13 mouse cellular contexts compared by ENCODE assay signal in the genomic region with DNA sequence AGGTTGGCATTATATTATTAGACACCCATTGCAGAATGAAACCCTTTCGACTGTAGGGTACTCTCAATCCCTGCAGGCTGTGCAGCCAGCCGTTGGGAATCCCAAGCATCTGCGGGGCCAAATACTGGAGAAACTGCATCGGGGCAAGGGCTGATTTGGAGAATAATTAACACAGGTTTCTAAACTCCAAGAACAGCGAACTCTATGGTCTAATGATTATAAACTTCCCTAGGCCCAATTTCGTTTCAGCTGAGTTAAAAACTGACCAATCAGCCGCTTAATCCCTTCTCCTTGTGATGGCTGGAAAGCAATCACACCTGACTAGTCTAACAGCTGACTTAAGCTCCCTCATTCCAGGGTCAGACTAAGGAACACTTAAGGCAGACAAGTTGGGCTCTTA. TPM values are rescaled to one million over a fixed set of nuclear protein-coding genes. Genes with fewer than 3 reads are reported as not detected.
DNase-seq lines count a peak whose midpoint lies in the region; ATAC-seq and TF ChIP-seq lines count a peak whose summit lies in the region.
"Had no signal": no experiment of that assay in that cellular context is flagged by ENCODE, and none has a peak within 500 bp of the region (broad histone marks: within the 10 kb centered on the region; RNA-seq: fewer than 3 reads in every experiment).

No protein-coding gene starts in this region.

- H3K4me1 ChIP-seq in heart, embryonic 16.5 days (ENCODE audit: control insufficient read depth, insufficient read depth, low read length): peaks cover 45% of the 10 kb centered on the region
- peaks cover 41% of the 10 kb centered on the region for H3K4me1 ChIP-seq in embryonic facial prominence, embryonic 13.5 days
- H3K4me1 ChIP-seq in kidney, embryonic 14.5 days (ENCODE audit: control insufficient read depth, insufficient read depth, low read length): peaks cover 38% of the 10 kb centered on the region
- H3K4me1 ChIP-seq in limb, embryonic 14.5 days (ENCODE audit: control insufficient read depth, insufficient read depth, low read length): peaks cover 7% of the 10 kb centered on the region
- no peaks in the 10 kb centered on the region for H3K4me1 ChIP-seq in thymus, adult 2 months (replicated peaks; ENCODE audit: control insufficient read depth, insufficient read depth, low read length)

- DNase-seq in heart, adult 11 months: no peak
- no peak for DNase-seq in limb, embryonic 14.5 days (ENCODE audit: low spot score)
- DNase-seq in thymus, adult 2 months: no peak
- no peak for DNase-seq in cerebellum, postnatal 10 days
- DNase-seq: cerebellum, adult 2 months; heart, adult 2 months had no signal

- peak overlapping the region; percentile 85; the same call in 1 of the 2 replicates for H3K9ac ChIP-seq in heart, embryonic 16.5 days (ENCODE audit: low read length)
- H3K9ac ChIP-seq in embryonic facial prominence, embryonic 13.5 days: 0 out of 2 replicates have a peak overlapping the region, but pooled peaks have one; percentile 84
- H3K9ac ChIP-seq in kidney, embryonic 14.5 days (ENCODE audit: low read depth, low read length): no peak overlapping the region
- no peak overlapping the region for H3K9ac ChIP-seq in limb, embryonic 14.5 days (ENCODE audit: low read depth, low read length, severe bottlenecking)
- H3K9ac ChIP-seq: embryonic facial prominence, embryonic 15.5 days; midbrain, embryonic 15.5 days had no signal

- no peak for TF ChIP-seq CTCF in thymus, adult 2 months (IDR thresholded peaks at IDR 0.05; ENCODE audit: borderline replicate concordance, control insufficient read depth, extremely low read depth, insufficient read depth, low read length, poor library complexity)

- WGBS in heart, embryonic 16.5 days: 50% methylated on average over 7 of the region's 7 CpGs
- WGBS in embryonic facial prominence, embryonic 13.5 days: 30% methylated on average over 7 of the region's 7 CpGs
- WGBS in kidney, embryonic 14.5 days: 27% methylated on average over 7 of the region's 7 CpGs
- 34% methylated on average over 7 of the region's 7 CpGs for WGBS in limb, embryonic 14.5 days
- WGBS in thymus, adult 2 months: 65% methylated on average over 7 of the region's 7 CpGs

- H3K4me2 ChIP-seq in heart, embryonic 16.5 days (ENCODE audit: low read depth, low read length): peak overlapping the region; percentile 77
- H3K4me2 ChIP-seq in embryonic facial prominence, embryonic 13.5 days: peak overlapping the region; percentile 85
- H3K4me2 ChIP-seq in kidney, embryonic 14.5 days (replicated peaks; ENCODE audit: low read depth, low read length): peak overlapping the region; percentile 82
- H3K4me2 ChIP-seq in limb, embryonic 14.5 days (replicated peaks; ENCODE audit: low read depth, low read length, severe bottlenecking): 0 out of 2 replicates have a peak overlapping the region, but pooled peaks have one; percentile 89

- peaks cover 2% of the 10 kb centered on the region; the same call in 1 of the 2 replicates for H3K36me3 ChIP-seq in heart, embryonic 16.5 days (ENCODE audit: control insufficient read depth, insufficient read depth)
- peaks cover 8% of the 10 kb centered on the region for H3K36me3 ChIP-seq in embryonic facial prominence, embryonic 13.5 days
- peaks cover 21% of the 10 kb centered on the region for H3K36me3 ChIP-seq in kidney, embryonic 14.5 days (ENCODE audit: control insufficient read depth, insufficient read depth, low read length)
- peaks cover 17% of the 10 kb centered on the region for H3K36me3 ChIP-seq in limb, embryonic 14.5 days (ENCODE audit: control insufficient read depth, insufficient read depth, low read length)
- no peaks in the 10 kb centered on the region for H3K36me3 ChIP-seq in thymus, adult 2 months (ENCODE audit: control insufficient read depth, insufficient read depth, low read length)
- H3K36me3 ChIP-seq: embryonic facial prominence, embryonic 15.5 days; midbrain, embryonic 15.5 days had no signal

- 0 out of 2 replicates have a peak overlapping the region, but pooled peaks have one; percentile 16 for H3K27ac ChIP-seq in heart, embryonic 16.5 days (ENCODE audit: low read length)
- H3K27ac ChIP-seq in embryonic facial prominence, embryonic 13.5 days: no peak overlapping the region
- H3K27ac ChIP-seq in kidney, embryonic 14.5 days (ENCODE audit: low read depth, low read length): peak overlapping the region; percentile 87
- H3K27ac ChIP-seq in limb, embryonic 14.5 days (replicated peaks; ENCODE audit: low read depth, low read length): no peak overlapping the region
- H3K27ac ChIP-seq in thymus, adult 2 months (ENCODE audit: control insufficient read depth, insufficient read depth, low read length): no peak overlapping the region
- H3K27ac ChIP-seq: embryonic facial prominence, embryonic 15.5 days; midbrain, embryonic 15.5 days had no signal

- TF ChIP-seq POLR2A in limb, embryonic 14.5 days (IDR thresholded peaks at IDR 0.05; ENCODE audit: borderline replicate concordance, extremely low read depth, insufficient read depth, insufficient read length): no peak
- no peak for TF ChIP-seq POLR2A in thymus, adult 2 months (IDR thresholded peaks at IDR 0.05; ENCODE audit: control insufficient read depth, extremely low read depth, insufficient read depth, low read length, poor library complexity)

- no peaks in the 10 kb centered on the region for H3K9me3 ChIP-seq in heart, embryonic 16.5 days (replicated peaks; ENCODE audit: control insufficient read depth, low read length)
- H3K9me3 ChIP-seq in embryonic facial prominence, embryonic 13.5 days: no peaks in the 10 kb centered on the region
- no peaks in the 10 kb centered on the region for H3K9me3 ChIP-seq in kidney, embryonic 14.5 days (ENCODE audit: control insufficient read depth, low read length)
- no peaks in the 10 kb centered on the region for H3K9me3 ChIP-seq in limb, embryonic 14.5 days (ENCODE audit: control insufficient read depth, low read length)
- H3K9me3 ChIP-seq: embryonic facial prominence, embryonic 15.5 days; midbrain, embryonic 15.5 days had no signal

- peak overlapping the region; percentile 87; the same call in 1 of the 2 replicates for H3K4me3 ChIP-seq in heart, embryonic 16.5 days (ENCODE audit: low read length)
- H3K4me3 ChIP-seq in embryonic facial prominence, embryonic 13.5 days: peak overlapping the region; percentile 72; the same call in 1 of the 2 replicates
- peak overlapping the region; percentile 72 for H3K4me3 ChIP-seq in kidney, embryonic 14.5 days (ENCODE audit: low read length)
- H3K4me3 ChIP-seq in limb, embryonic 14.5 days (replicated peaks; ENCODE audit: low read length): no peak overlapping the region
- no peak overlapping the region for H3K4me3 ChIP-seq in thymus, adult 2 months (ENCODE audit: control insufficient read depth, insufficient read depth, low read length)
- H3K4me3 ChIP-seq: heart, adult 2 months had no signal

- no peak for ATAC-seq in heart, embryonic 16.5 days (replicated peaks; ENCODE audit: extremely low read depth, insufficient read depth, low FRiP score)
- ATAC-seq in embryonic facial prominence, embryonic 13.5 days (ENCODE audit: insufficient number of reproducible peaks, insufficient read depth, low FRiP score, low TSS enrichment, low read depth): no peak
- ATAC-seq in kidney, embryonic 14.5 days (ENCODE audit: low FRiP score, low TSS enrichment): no peak
- ATAC-seq in limb, embryonic 14.5 days (ENCODE audit: low FRiP score, low read depth): no peak
- no peak for ATAC-seq in cerebellum, adult (ENCODE audit: insufficient number of reproducible peaks, low FRiP score, low TSS enrichment)
- ATAC-seq: forebrain, embryonic 16.5 days; midbrain, embryonic 15.5 days had no signal

- H3K27me3 ChIP-seq in heart, embryonic 16.5 days (ENCODE audit: control insufficient read depth, insufficient read depth, low read length): no peaks in the 10 kb centered on the region
- no peaks in the 10 kb centered on the region; the same call in 1 of the 2 replicates for H3K27me3 ChIP-seq in embryonic facial prominence, embryonic 13.5 days
- no peaks in the 10 kb centered on the region for H3K27me3 ChIP-seq in kidney, embryonic 14.5 days (ENCODE audit: control insufficient read depth, insufficient read depth, low read length)
- no peaks in the 10 kb centered on the region for H3K27me3 ChIP-seq in limb, embryonic 14.5 days (ENCODE audit: control insufficient read depth, insufficient read depth, low read length)
- H3K27me3 ChIP-seq in thymus, adult 2 months (ENCODE audit: control insufficient read depth, insufficient read depth, low read length): no peaks in the 10 kb centered on the region
- H3K27me3 ChIP-seq: embryonic facial prominence, embryonic 15.5 days had no signal

RNA-seq across cellular contexts. Expression of a gene that starts 1.1 kb away (rescaled TPM):
- 92.1 and 113 TPM in 2 replicates for polyA plus RNA-seq in heart, embryonic 16.5 days (2015; fragmentation: Nextera tagmentation; extraction: Ambion mirVana)
- 61.9 and 85.0 TPM in 2 replicates for polyA plus RNA-seq in embryonic facial prominence, embryonic 13.5 days (2015; fragmentation: Nextera tagmentation; extraction: Ambion mirVana)
- 65.2 and 121 TPM in 2 replicates for polyA plus RNA-seq in kidney, embryonic 14.5 days (2014; fragmentation: Nextera tagmentation; extraction: Ambion mirVana)
- 69.8 and 76.6 TPM in 2 replicates for polyA plus RNA-seq in limb, embryonic 14.5 days (2012; rRNA removed)
- 67.2 and 76.3 TPM in 2 replicates for polyA plus RNA-seq in limb, embryonic 14.5 days (2014; fragmentation: Nextera tagmentation; extraction: Ambion mirVana)
- 14.0 TPM in 2 replicates for polyA plus RNA-seq in thymus, adult 2 months (2012; rRNA removed)

RNA-seq across cellular contexts. Expression of a gene that starts 23.4 kb away (rescaled TPM):
- polyA plus RNA-seq in heart, embryonic 16.5 days (2015; fragmentation: Nextera tagmentation; extraction: Ambion mirVana): not detected in 2 replicates
- not detected in 2 replicates for polyA plus RNA-seq in embryonic facial prominence, embryonic 13.5 days (2015; fragmentation: Nextera tagmentation; extraction: Ambion mirVana)
- not detected in 2 replicates for polyA plus RNA-seq in kidney, embryonic 14.5 days (2014; fragmentation: Nextera tagmentation; extraction: Ambion mirVana)
- polyA plus RNA-seq in limb, embryonic 14.5 days (2012; rRNA removed): not detected in 2 replicates
- polyA plus RNA-seq in limb, embryonic 14.5 days (2014; fragmentation: Nextera tagmentation; extraction: Ambion mirVana): not detected in 2 replicates
- not detected in 2 replicates for polyA plus RNA-seq in thymus, adult 2 months (2012; rRNA removed)
- polyA plus RNA-seq: cerebellum, adult 2 months; embryonic facial prominence, embryonic 15.5 days; forebrain, embryonic 16.5 days; heart, adult 2 months; midbrain, embryonic 15.5 days had no signal

Comparison
In these comparisons a context has a peak if more than half of its experiments do, and no peak if none do; other contexts are left out.
1. H3K27ac ChIP-seq: peak in heart, embryonic 16.5 days (single experiment) and kidney, embryonic 14.5 days (single experiment); none in embryonic facial prominence, embryonic 13.5 days (single experiment), limb, embryonic 14.5 days (single experiment) and thymus, adult 2 months (single experiment).
2. H3K4me3 ChIP-seq: peak in heart, embryonic 16.5 days (single experiment), embryonic facial prominence, embryonic 13.5 days (single experiment) and kidney, embryonic 14.5 days (single experiment); none in limb, embryonic 14.5 days (single experiment) and thymus, adult 2 months (single experiment).
3. H3K9ac ChIP-seq: peak in heart, embryonic 16.5 days (single experiment) and embryonic facial prominence, embryonic 13.5 days (single experiment); none in kidney, embryonic 14.5 days (single experiment) and limb, embryonic 14.5 days (single experiment).
4. Peak in every context shown above with its lines, with median percentiles within 50 percentile points of each other: H3K4me2 ChIP-seq.